Comparison of ENCODE assay signal across 14 mouse cellular contexts in the genomic region with DNA sequence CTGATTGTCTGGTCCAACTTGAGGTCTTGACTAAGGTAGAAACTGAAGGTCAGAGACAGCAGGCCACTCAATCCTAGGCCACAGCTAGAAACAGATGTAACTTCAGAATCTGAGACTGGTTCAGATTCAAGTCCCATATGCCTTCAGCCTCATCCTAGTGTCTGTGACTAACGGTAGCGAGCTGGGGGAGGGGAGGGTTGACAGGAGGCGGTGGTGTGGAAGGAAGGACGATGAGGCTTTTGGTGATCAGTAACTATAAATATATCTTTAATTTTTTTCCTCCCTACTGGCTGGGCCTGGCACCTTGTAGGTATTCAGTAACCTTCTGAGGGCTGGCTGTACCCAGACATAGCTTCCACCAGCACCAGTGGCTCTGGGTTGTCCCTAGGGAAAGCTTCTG. TPM values are rescaled to one million over a fixed set of nuclear protein-coding genes. Genes with fewer than 3 reads are reported as not detected.
DNase-seq lines count a peak whose midpoint lies in the region; ATAC-seq lines count a peak whose summit lies in the region.
"Had no signal": no experiment of that assay in that cellular context is flagged by ENCODE, and none has a peak within 500 bp of the region (broad histone marks: within the 10 kb centered on the region; RNA-seq: fewer than 3 reads in every experiment).

No protein-coding gene starts in this region.

- H3K9me3 ChIP-seq in erythroblast, embryonic 14.5 days (ENCODE audit: control insufficient read depth, low read length), result no peaks in the 10 kb centered on the region
- no peaks in the 10 kb centered on the region for H3K9me3 ChIP-seq in midbrain, embryonic 10.5 days (replicated peaks)
- no peaks in the 10 kb centered on the region for H3K9me3 ChIP-seq in midbrain, embryonic 13.5 days
- no peaks in the 10 kb centered on the region for H3K9me3 ChIP-seq in limb, embryonic 12.5 days
- no peaks in the 10 kb centered on the region for H3K9me3 ChIP-seq in stomach, embryonic 16.5 days (replicated peaks; ENCODE audit: control insufficient read depth, low read length)
- H3K9me3 ChIP-seq: forebrain, embryonic 12.5 days had no signal

- peaks cover 58% of the 10 kb centered on the region for H3K36me3 ChIP-seq in erythroblast, embryonic 14.5 days (ENCODE audit: control insufficient read depth)
- H3K36me3 ChIP-seq in midbrain, embryonic 10.5 days, result no peaks in the 10 kb centered on the region
- no peaks in the 10 kb centered on the region for H3K36me3 ChIP-seq in midbrain, embryonic 13.5 days
- no peaks in the 10 kb centered on the region for H3K36me3 ChIP-seq in limb, embryonic 12.5 days
- no peaks in the 10 kb centered on the region for H3K36me3 ChIP-seq in stomach, embryonic 16.5 days (ENCODE audit: control insufficient read depth, insufficient read depth, low read length)
- H3K36me3 ChIP-seq: forebrain, embryonic 12.5 days had no signal

- no peaks in the 10 kb centered on the region for H3K27me3 ChIP-seq in erythroblast, embryonic 14.5 days (ENCODE audit: control insufficient read depth)
- H3K27me3 ChIP-seq in midbrain, embryonic 10.5 days (ENCODE audit: low read depth, poor library complexity, severe bottlenecking), result peaks cover 34% of the 10 kb centered on the region
- peaks cover 10% of the 10 kb centered on the region for H3K27me3 ChIP-seq in midbrain, embryonic 13.5 days
- H3K27me3 ChIP-seq in limb, embryonic 12.5 days, result no peaks in the 10 kb centered on the region
- no peaks in the 10 kb centered on the region for H3K27me3 ChIP-seq in stomach, embryonic 16.5 days (ENCODE audit: control insufficient read depth, insufficient read depth, low read length)

- H3K9ac ChIP-seq in midbrain, embryonic 13.5 days (replicated peaks), result no peak overlapping the region
- no peak overlapping the region for H3K9ac ChIP-seq in limb, embryonic 12.5 days (replicated peaks)
- H3K9ac ChIP-seq in stomach, embryonic 16.5 days (ENCODE audit: low read length), result no peak overlapping the region
- H3K9ac ChIP-seq: forebrain, embryonic 12.5 days had no signal

- peak overlapping the region; percentile 68 for H3K4me3 ChIP-seq in erythroblast, embryonic 14.5 days (replicated peaks)
- H3K4me3 ChIP-seq in midbrain, embryonic 10.5 days, result peak overlapping the region; percentile 26
- no peak overlapping the region for H3K4me3 ChIP-seq in midbrain, embryonic 13.5 days (replicated peaks)
- H3K4me3 ChIP-seq in limb, embryonic 12.5 days (replicated peaks), result no peak overlapping the region
- H3K4me3 ChIP-seq in stomach, embryonic 16.5 days (replicated peaks; ENCODE audit: low read length), result peak overlapping the region; percentile 5; the same call in 1 of the 2 replicates
- H3K4me3 ChIP-seq: forebrain, embryonic 12.5 days had no signal

- 77% methylated on average over 4 of the region's 4 CpGs for WGBS in midbrain, embryonic 10.5 days
- 86% methylated on average over 4 of the region's 4 CpGs for WGBS in midbrain, embryonic 13.5 days
- WGBS in limb, embryonic 12.5 days, result 72% methylated on average over 4 of the region's 4 CpGs
- 75% methylated on average over 4 of the region's 4 CpGs for WGBS in stomach, embryonic 16.5 days

- H3K27ac ChIP-seq in midbrain, embryonic 10.5 days (replicated peaks), result peak overlapping the region; percentile 72
- no peak overlapping the region for H3K27ac ChIP-seq in midbrain, embryonic 13.5 days
- peak overlapping the region; percentile 45; the same call in 1 of the 2 replicates for H3K27ac ChIP-seq in limb, embryonic 12.5 days
- no peak overlapping the region for H3K27ac ChIP-seq in stomach, embryonic 16.5 days (ENCODE audit: low read length)
- H3K27ac ChIP-seq: forebrain, embryonic 12.5 days; hindbrain, postnatal 0 days had no signal

- H3K4me1 ChIP-seq in erythroblast, embryonic 14.5 days (ENCODE audit: control insufficient read depth), result peaks cover 76% of the 10 kb centered on the region
- H3K4me1 ChIP-seq in midbrain, embryonic 10.5 days, result peaks cover 38% of the 10 kb centered on the region
- peaks cover 19% of the 10 kb centered on the region for H3K4me1 ChIP-seq in midbrain, embryonic 13.5 days (replicated peaks)
- H3K4me1 ChIP-seq in limb, embryonic 12.5 days (replicated peaks), result peaks cover 64% of the 10 kb centered on the region
- peaks cover 47% of the 10 kb centered on the region for H3K4me1 ChIP-seq in stomach, embryonic 16.5 days (ENCODE audit: control insufficient read depth, insufficient read depth, low read length)

- ATAC-seq in erythroblast, adult 5-6 weeks (replicated peaks; ENCODE audit: low FRiP score, poor library complexity, severe bottlenecking), result no peak
- ATAC-seq in midbrain, embryonic 13.5 days, result no peak
- no peak for ATAC-seq in limb, embryonic 12.5 days (ENCODE audit: insufficient number of reproducible peaks, insufficient read depth, low FRiP score, low TSS enrichment, low read depth)
- ATAC-seq in stomach, embryonic 16.5 days (ENCODE audit: insufficient read depth, low FRiP score), result no peak
- ATAC-seq: hindbrain, postnatal 0 days had no signal

- no peak for DNase-seq in midbrain, embryonic 10.5 days (ENCODE audit: low spot score)
- no peak for DNase-seq in right cerebral cortex, adult 18-20 months
- no peak for DNase-seq in embryo, embryonic 11 days
- DNase-seq: adrenal gland, adult 2 months; gastrocnemius, postnatal 10 days; right cerebral cortex, postnatal 25 days had no signal

- H3K4me2 ChIP-seq in midbrain, embryonic 13.5 days (replicated peaks), result no peak overlapping the region
- H3K4me2 ChIP-seq in limb, embryonic 12.5 days, result no peak overlapping the region
- H3K4me2 ChIP-seq in stomach, embryonic 16.5 days (ENCODE audit: low read depth, low read length), result no peak overlapping the region
- H3K4me2 ChIP-seq: forebrain, embryonic 12.5 days had no signal

RNA-seq across cellular contexts. Expression of gene Rab3il1, which starts 14.0 kb away (rescaled TPM):
- 90.0 and 90.9 TPM in 2 replicates for polyA plus RNA-seq in erythroblast, embryonic 14.5 days (2012)
- total RNA-seq in erythroblast, adult 5-6 weeks (2015; ENCODE audit: low replicate concordance), result 263 and 307 TPM in 2 replicates
- 530 and 535 TPM in 2 replicates for total RNA-seq in erythroblast, adult 5-6 weeks (2017; ENCODE audit: low replicate concordance)
- polyA plus RNA-seq in midbrain, embryonic 10.5 days (2016; fragmentation: Nextera tagmentation; extraction: Ambion mirVana), result 34.6 and 35.6 TPM in 2 replicates
- polyA plus RNA-seq in midbrain, embryonic 13.5 days (2015; fragmentation: Nextera tagmentation; extraction: Ambion mirVana), result 21.0 and 21.4 TPM in 2 replicates
- 32.0 and 35.8 TPM in 2 replicates for polyA plus RNA-seq in limb, embryonic 12.5 days (2016; fragmentation: Nextera tagmentation; extraction: Ambion mirVana)
- polyA plus RNA-seq in stomach, embryonic 16.5 days (2015; fragmentation: Nextera tagmentation; extraction: Ambion mirVana), result 33.7 and 38.1 TPM in 2 replicates

RNA-seq across cellular contexts. Expression of gene Best1, which starts 14.0 kb away (rescaled TPM):
- not detected in 2 replicates for polyA plus RNA-seq in erythroblast, embryonic 14.5 days (2012)
- not detected in 2 replicates for total RNA-seq in erythroblast, adult 5-6 weeks (2015; ENCODE audit: low replicate concordance)
- total RNA-seq in erythroblast, adult 5-6 weeks (2017; ENCODE audit: low replicate concordance), result not detected in 2 replicates
- polyA plus RNA-seq in midbrain, embryonic 10.5 days (2016; fragmentation: Nextera tagmentation; extraction: Ambion mirVana), result 1.4 and 2.0 TPM in 2 replicates
- 1.8 and 2.0 TPM in 2 replicates for polyA plus RNA-seq in midbrain, embryonic 13.5 days (2015; fragmentation: Nextera tagmentation; extraction: Ambion mirVana)
- polyA plus RNA-seq in limb, embryonic 12.5 days (2016; fragmentation: Nextera tagmentation; extraction: Ambion mirVana), result 2.2 and 2.3 TPM in 2 replicates
- polyA plus RNA-seq in stomach, embryonic 16.5 days (2015; fragmentation: Nextera tagmentation; extraction: Ambion mirVana), result 0.61 and 0.64 TPM in 2 replicates
- total RNA-seq: liver, adult 2 months had no signal

RNA-seq across cellular contexts. Expression of gene Fads3, which starts 25.9 kb away (rescaled TPM):
- polyA plus RNA-seq in erythroblast, embryonic 14.5 days (2012), result 11.1 and 13.7 TPM in 2 replicates
- 1.7 and 12.1 TPM in 2 replicates for total RNA-seq in erythroblast, adult 5-6 weeks (2015; ENCODE audit: low replicate concordance)
- total RNA-seq in erythroblast, adult 5-6 weeks (2017; ENCODE audit: low replicate concordance), result 9.3 and 18.5 TPM in 2 replicates
- polyA plus RNA-seq in midbrain, embryonic 10.5 days (2016; fragmentation: Nextera tagmentation; extraction: Ambion mirVana), result 5.5 and 5.8 TPM in 2 replicates
- polyA plus RNA-seq in midbrain, embryonic 13.5 days (2015; fragmentation: Nextera tagmentation; extraction: Ambion mirVana), result 8.7 and 9.1 TPM in 2 replicates
- 5.8 and 5.9 TPM in 2 replicates for polyA plus RNA-seq in limb, embryonic 12.5 days (2016; fragmentation: Nextera tagmentation; extraction: Ambion mirVana)
- 18.9 and 22.5 TPM in 2 replicates for polyA plus RNA-seq in stomach, embryonic 16.5 days (2015; fragmentation: Nextera tagmentation; extraction: Ambion mirVana)

RNA-seq across cellular contexts. Expression of gene Fth1, which starts 35.0 kb away (rescaled TPM):
- polyA plus RNA-seq in erythroblast, embryonic 14.5 days (2012), result 1,886 and 6,516 TPM in 2 replicates
- total RNA-seq in erythroblast, adult 5-6 weeks (2015; ENCODE audit: low replicate concordance), result 939 and 1,145 TPM in 2 replicates
- 1,067 and 1,257 TPM in 2 replicates for total RNA-seq in erythroblast, adult 5-6 weeks (2017; ENCODE audit: low replicate concordance)
- polyA plus RNA-seq in midbrain, embryonic 10.5 days (2016; fragmentation: Nextera tagmentation; extraction: Ambion mirVana), result 1,350 and 1,398 TPM in 2 replicates
- 1,344 and 1,356 TPM in 2 replicates for polyA plus RNA-seq in midbrain, embryonic 13.5 days (2015; fragmentation: Nextera tagmentation; extraction: Ambion mirVana)
- polyA plus RNA-seq in limb, embryonic 12.5 days (2016; fragmentation: Nextera tagmentation; extraction: Ambion mirVana), result 1,334 and 1,385 TPM in 2 replicates
- polyA plus RNA-seq in stomach, embryonic 16.5 days (2015; fragmentation: Nextera tagmentation; extraction: Ambion mirVana), result 1,902 and 2,108 TPM in 2 replicates

Comparison
In these comparisons a context has a peak if more than half of its experiments do, and no peak if none do; other contexts are left out.
1. H3K4me3 ChIP-seq: peak in erythroblast, embryonic 14.5 days (single experiment), midbrain, embryonic 10.5 days (single experiment) and stomach, embryonic 16.5 days (single experiment); none in midbrain, embryonic 13.5 days (single experiment) and limb, embryonic 12.5 days (single experiment).
2. H3K27ac ChIP-seq: peak in midbrain, embryonic 10.5 days (single experiment) and limb, embryonic 12.5 days (single experiment); none in midbrain, embryonic 13.5 days (single experiment) and stomach, embryonic 16.5 days (single experiment).